Mouse (Mus musculus): ENCODE data around the gene F12. TPM values are rescaled to one million over a fixed set of nuclear protein-coding genes. Genes with fewer than 3 reads are reported as not detected.

The F12 gene
- polyA plus RNA-seq, 2 experiments, result 0.11 TPM; not detected in 1

- no peak for DNase-seq (ENCODE audit: low spot score)
These were observed 42.4 kb upstream of the F12 start for GRCm38 (mm10) chr13:55468851-55469560.

GRCm38 (mm10) chr13:55465830-55466440 lies 39.3 kb upstream of the F12 start:
- no peak for DNase-seq (ENCODE audit: low spot score)
- Histone ChIP-seq H3K4me1 (ENCODE audit: control insufficient read depth, insufficient read depth, low read length) (peaks cover 19% of the 10 kb centered on the region), H3K27me3 (ENCODE audit: control insufficient read depth, insufficient read depth, low read length) (no peaks in the 10 kb centered on the region), H3K4me3 (replicated peaks; ENCODE audit: low read length) (no peak overlapping the region), H3K9ac (ENCODE audit: low read depth, low read length, severe bottlenecking) (0 out of 2 replicates have a peak overlapping the region, but pooled peaks have one; percentile 77), H3K4me2 (replicated peaks; ENCODE audit: low read depth, low read length, severe bottlenecking) (0 out of 2 replicates have a peak overlapping the region, but pooled peaks have one; percentile 88), H3K27ac (replicated peaks; ENCODE audit: low read depth, low read length) (no peak overlapping the region), H3K9me3 (ENCODE audit: control insufficient read depth, low read length) (no peaks in the 10 kb centered on the region), H3K36me3 (ENCODE audit: control insufficient read depth, insufficient read depth, low read length) (peaks cover 8% of the 10 kb centered on the region; the same call in 1 of the 2 replicates)
- no peak for TF ChIP-seq POLR2A (IDR thresholded peaks at IDR 0.05; ENCODE audit: borderline replicate concordance, extremely low read depth, insufficient read depth, insufficient read length)
- ATAC-seq (ENCODE audit: low FRiP score, low read depth), result no peak
- WGBS, result 87% methylated on average over 5 of the region's 5 CpGs

More at GRCm38 (mm10) chr13:55468851-55469560, 42.4 kb upstream of the F12 start:
- no peaks in the 10 kb centered on the region for H3K9me3 ChIP-seq (ENCODE audit: control insufficient read depth, low read length)
- H3K27me3 ChIP-seq (ENCODE audit: control insufficient read depth, insufficient read depth, low read length), result no peaks in the 10 kb centered on the region
- H3K4me3 ChIP-seq (replicated peaks; ENCODE audit: low read length), result no peak overlapping the region
- peaks cover 5% of the 10 kb centered on the region for H3K36me3 ChIP-seq (ENCODE audit: control insufficient read depth, insufficient read depth, low read length)
- H3K4me2 ChIP-seq (replicated peaks; ENCODE audit: low read depth, low read length, severe bottlenecking), result no peak overlapping the region
- no peak for ATAC-seq (ENCODE audit: low FRiP score, low read depth)
- WGBS, result 42% methylated on average over 13 of the region's 13 CpGs
- no peak for TF ChIP-seq POLR2A (IDR thresholded peaks at IDR 0.05; ENCODE audit: borderline replicate concordance, extremely low read depth, insufficient read depth, insufficient read length)
- no peak overlapping the region for H3K27ac ChIP-seq (replicated peaks; ENCODE audit: low read depth, low read length)
- peaks cover 26% of the 10 kb centered on the region for H3K4me1 ChIP-seq (ENCODE audit: control insufficient read depth, insufficient read depth, low read length)
- H3K9ac ChIP-seq (ENCODE audit: low read depth, low read length, severe bottlenecking), result no peak overlapping the region

- Histone ChIP-seq H3K9me3 (ENCODE audit: control insufficient read depth, low read length) (no peaks in the 10 kb centered on the region), H3K4me3 (replicated peaks; ENCODE audit: low read length) (peak overlapping the region; percentile 80), H3K4me1 (ENCODE audit: control insufficient read depth, insufficient read depth, low read length) (peaks cover 17% of the 10 kb centered on the region), H3K27ac (replicated peaks; ENCODE audit: low read depth, low read length) (no peak overlapping the region), H3K9ac (ENCODE audit: low read depth, low read length, severe bottlenecking) (peak overlapping the region; percentile 77; the same call in 1 of the 2 replicates), H3K36me3 (ENCODE audit: control insufficient read depth, insufficient read depth, low read length) (peaks cover 15% of the 10 kb centered on the region), H3K4me2 (replicated peaks; ENCODE audit: low read depth, low read length, severe bottlenecking) (peak overlapping the region; percentile 88), H3K27me3 (ENCODE audit: control insufficient read depth, insufficient read depth, low read length) (no peaks in the 10 kb centered on the region)
- 29% methylated on average over 3 of the region's 3 CpGs for WGBS
- no peak for DNase-seq (ENCODE audit: low spot score)
- no peak for TF ChIP-seq POLR2A (IDR thresholded peaks at IDR 0.05; ENCODE audit: borderline replicate concordance, extremely low read depth, insufficient read depth, insufficient read length)
- ATAC-seq (ENCODE audit: low FRiP score, low read depth), result no peak
These were observed 38.6 kb upstream of the F12 start for GRCm38 (mm10) chr13:55465184-55465583.

- no peak for TF ChIP-seq POLR2A (IDR thresholded peaks at IDR 0.05; ENCODE audit: borderline replicate concordance, extremely low read depth, insufficient read depth, insufficient read length)
- peak; percentile 71 for DNase-seq (ENCODE audit: low spot score)
- H3K4me3 ChIP-seq (replicated peaks; ENCODE audit: low read length), result peak within 1 kb of the TSS; percentile 80
- H3K27ac ChIP-seq (replicated peaks; ENCODE audit: low read depth, low read length), result peak within 1 kb of the TSS; percentile 72
- under 1% methylated on average over 71 of the region's 84 CpGs for WGBS
- H3K9ac ChIP-seq (ENCODE audit: low read depth, low read length, severe bottlenecking), result peak within 1 kb of the TSS; percentile 77
- no peaks in the 10 kb centered on the region for H3K9me3 ChIP-seq (ENCODE audit: control insufficient read depth, low read length)
- H3K4me1 ChIP-seq (ENCODE audit: control insufficient read depth, insufficient read depth, low read length), result peaks cover 17% of the 10 kb centered on the region
- peaks cover 25% of the 10 kb centered on the region for H3K36me3 ChIP-seq (ENCODE audit: control insufficient read depth, insufficient read depth, low read length)
- ATAC-seq (ENCODE audit: low FRiP score, low read depth), result peak; percentile 64
- peak within 1 kb of the TSS; percentile 88 for H3K4me2 ChIP-seq (replicated peaks; ENCODE audit: low read depth, low read length, severe bottlenecking)
- H3K27me3 ChIP-seq (ENCODE audit: control insufficient read depth, insufficient read depth, low read length), result no peaks in the 10 kb centered on the region
These were observed 37.7 kb upstream of the F12 start, which contains the start of gene Prr7 for GRCm38 (mm10) chr13:55464027-55464884. Prr7 (plus strand) TSS chr13:55464267.
